Mouse (Mus musculus) liver, postnatal 0 days (tissue): Measurements from ENCODE around the gene Wnt8b. TPM values are rescaled to one million over a fixed set of nuclear protein-coding genes. Genes with fewer than 3 reads are reported as not detected.

ENCODE experiments used
- ATAC-seq: fragments of 200-750 bp; cut with Nextera tagmentation; 2 replicates; pipeline ENCODE4 v1.8.0; 2017; ENCODE audit warnings: mild to moderate bottlenecking, moderate library complexity
- DNase-seq: peaks from one replicate; pipeline ENCODE4 v3.0.0-alpha.2; 2016
- H3K27ac ChIP-seq: fragments of 300-500 bp; sonication (generic); 2 replicates; pipeline ENCODE4 v1.5.1; 2014; ENCODE audit warnings: antibody characterized with exemption, moderate library complexity, mild to moderate bottlenecking, low read depth
- H3K27me3 ChIP-seq: fragments of 300-500 bp; sonication (generic); 2 replicates; pipeline ENCODE4 v1.6.1; 2014; ENCODE audit warnings: low read length, control low read depth, mixed read lengths; ENCODE audit not compliant: insufficient read depth
- H3K36me3 ChIP-seq: fragments of 300-500 bp; sonication (generic); replicated peaks from 2 replicates; pipeline ENCODE4 v1.6.1; 2014; ENCODE audit warnings: mild to moderate bottlenecking, control low read depth, low read length, moderate library complexity, mixed read lengths; ENCODE audit not compliant: insufficient read depth
- H3K4me1 ChIP-seq: fragments of 300-500 bp; sonication (generic); 2 replicates; pipeline ENCODE4 v1.6.1; 2014; ENCODE audit warnings: antibody characterized with exemption, mild to moderate bottlenecking, control low read depth; ENCODE audit not compliant: insufficient read depth
- H3K4me2 ChIP-seq: fragments of 300-500 bp; sonication (generic); 2 replicates; pipeline ENCODE4 v1.6.1; 2014; ENCODE audit warnings: low read depth, mild to moderate bottlenecking, low read length, moderate library complexity, mixed read lengths
- H3K4me3 ChIP-seq: fragments of 300-500 bp; sonication (generic); 2 replicates; pipeline ENCODE4 v1.5.1; 2014; ENCODE audit warnings: low read depth, low read length
- H3K9ac ChIP-seq: fragments of 300-500 bp; sonication (generic); replicated peaks from 2 replicates; pipeline ENCODE4 v1.6.1; 2014; ENCODE audit warnings: mild to moderate bottlenecking, moderate library complexity
- H3K9me3 ChIP-seq: fragments of 300-500 bp; sonication (generic); 2 replicates; pipeline ENCODE4 v1.6.1; 2016; ENCODE audit warnings: mild to moderate bottlenecking, control low read depth, low read length, mixed read lengths
- CTCF ChIP-seq: sonication (generic); IDR thresholded peaks from 2 replicates; pipeline ENCODE4 v1.5.1; 2016; ENCODE audit warnings: antibody characterized with exemption, low read depth
- EP300 ChIP-seq: IDR thresholded peaks from 2 replicates; pipeline ENCODE4 v1.6.1; 2016; ENCODE audit warnings: antibody characterized with exemption, low read depth, mild to moderate bottlenecking
- WGBS: fragments of 180-500 bp; shearing (Covaris S2); extraction: QIAGEN DNeasy Blood & Tissue Kit; methylation state at CpG from one replicate; pipeline ENCODE4 v1.1.7; 2014; ENCODE audit not compliant: insufficient replicate concordance; 5-methylcytosine and 5-hydroxymethylcytosine counted together
- polyA plus RNA-seq: library from polyadenylated mRNA; unstranded; fragments of >200 nt; fragmentation: Nextera tagmentation; extraction: Ambion mirVana; gene quantifications from 2 replicates; pipeline ENCODE4 v1.2.1, GENCODE M21; 2015

Gene Wnt8b
- polyA plus RNA-seq, 1 experiment from 2014 or later = not detected

DNA sequence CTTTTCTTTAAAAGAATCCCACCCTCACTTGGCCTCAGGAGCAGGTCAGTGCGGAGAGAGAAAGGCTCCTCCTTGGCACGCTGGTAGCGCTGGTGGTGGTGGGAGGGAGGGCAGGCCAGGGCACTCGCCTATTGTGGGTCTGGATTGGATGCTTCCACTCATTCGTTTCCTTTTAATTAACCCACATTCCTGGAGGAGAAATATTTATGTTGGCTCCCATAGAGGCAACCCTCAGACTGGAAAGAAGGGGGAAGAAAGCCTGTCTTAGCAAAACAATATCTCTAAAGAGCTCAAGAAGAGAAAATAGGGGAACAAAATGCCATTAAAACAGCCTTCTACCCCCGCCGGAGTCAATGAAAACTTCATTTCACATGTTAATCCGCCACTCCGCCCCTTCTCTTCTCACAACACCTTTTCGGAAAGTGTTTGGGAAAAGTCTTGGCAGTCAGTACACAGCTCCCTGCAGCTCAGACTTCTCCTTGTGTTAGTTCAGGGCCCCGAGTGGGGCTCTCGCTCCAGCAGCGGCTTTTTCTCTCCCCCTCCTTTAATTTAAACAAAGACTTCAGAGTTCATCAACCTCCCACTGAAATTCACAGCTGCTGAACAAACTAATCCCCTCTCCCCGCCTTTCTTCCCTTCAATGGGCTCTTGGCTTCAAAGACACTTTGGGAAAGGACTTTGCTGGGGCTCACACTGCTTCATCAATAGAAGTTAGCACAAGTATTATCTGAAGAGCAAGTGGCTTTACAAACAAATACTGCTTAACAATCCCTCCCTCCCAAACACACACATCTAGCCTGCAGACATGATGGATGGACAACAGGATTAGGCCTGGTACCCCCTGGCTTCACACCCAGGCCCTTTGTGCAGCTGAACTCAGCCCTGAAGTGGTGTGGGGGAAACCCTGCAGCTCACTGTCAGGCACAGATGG is 21.5 kb downstream of the Wnt8b start:
- ATAC-seq (no peak), DNase-seq (no peak)
- peaks cover 12% of the 10 kb centered on the region for H3K4me1 ChIP-seq
- no peak overlapping the region for H3K27ac ChIP-seq
- TF ChIP-seq CTCF (no peak), EP300 (no peak)
- no peaks in the 10 kb centered on the region for H3K36me3 ChIP-seq
- no peak overlapping the region for H3K4me2 ChIP-seq
- no peaks in the 10 kb centered on the region for H3K9me3 ChIP-seq
- H3K9ac ChIP-seq = no peak overlapping the region
- H3K27me3 ChIP-seq = peaks cover 59% of the 10 kb centered on the region
- 37% methylated on average over 14 of the region's 14 CpGs for WGBS
- H3K4me3 ChIP-seq = no peak overlapping the region

GRCm38 (mm10) chr19:44515769-44516168 is 22.5 kb downstream of the Wnt8b start:
- DNase-seq = no peak
- H3K36me3 ChIP-seq = no peaks in the 10 kb centered on the region
- no peak overlapping the region for H3K4me2 ChIP-seq
- H3K4me1 ChIP-seq = peaks cover 11% of the 10 kb centered on the region
- WGBS = 43% methylated on average over 6 of the region's 6 CpGs
- no peak overlapping the region for H3K27ac ChIP-seq
- H3K27me3 ChIP-seq = peaks cover 49% of the 10 kb centered on the region
- H3K4me3 ChIP-seq = no peak overlapping the region
- no peak for ATAC-seq
- TF ChIP-seq EP300 (no peak), CTCF (no peak)
- H3K9me3 ChIP-seq = no peaks in the 10 kb centered on the region
- no peak overlapping the region for H3K9ac ChIP-seq

- H3K4me3 ChIP-seq = no peak overlapping the region
- no peak overlapping the region for H3K9ac ChIP-seq
- peaks cover 4% of the 10 kb centered on the region; the same call in 1 of the 2 replicates for H3K4me1 ChIP-seq
- no peak overlapping the region for H3K27ac ChIP-seq
- peaks cover 25% of the 10 kb centered on the region for H3K27me3 ChIP-seq
- no peaks in the 10 kb centered on the region for H3K36me3 ChIP-seq
- WGBS = 72% methylated on average over 12 of the region's 12 CpGs
- DNase-seq = no peak
- H3K4me2 ChIP-seq = no peak overlapping the region
- no peak for TF ChIP-seq EP300
- peak; percentile 35 for TF ChIP-seq CTCF
- no peak for ATAC-seq
- no peaks in the 10 kb centered on the region for H3K9me3 ChIP-seq
Observed at GRCm38 (mm10) chr19:44517996-44518768, 24.9 kb downstream of the Wnt8b start.

GRCm38 (mm10) chr19:44519152-44519551 is 25.9 kb downstream of the Wnt8b start:
- H3K27ac ChIP-seq = no peak overlapping the region
- H3K4me3 ChIP-seq = no peak overlapping the region
- no peak overlapping the region for H3K4me2 ChIP-seq
- H3K9me3 ChIP-seq = no peaks in the 10 kb centered on the region
- H3K36me3 ChIP-seq = no peaks in the 10 kb centered on the region
- H3K4me1 ChIP-seq = peaks cover 4% of the 10 kb centered on the region; the same call in 1 of the 2 replicates
- ATAC-seq = peak; percentile 72
- peak; percentile 36 for DNase-seq
- H3K9ac ChIP-seq = no peak overlapping the region
- peaks cover 16% of the 10 kb centered on the region for H3K27me3 ChIP-seq
- 30% methylated on average over 7 of the region's 7 CpGs for WGBS
- TF ChIP-seq EP300 (peak; percentile 46; the same call in 1 of the 2 replicates), CTCF (peak; percentile 37)

DNA sequence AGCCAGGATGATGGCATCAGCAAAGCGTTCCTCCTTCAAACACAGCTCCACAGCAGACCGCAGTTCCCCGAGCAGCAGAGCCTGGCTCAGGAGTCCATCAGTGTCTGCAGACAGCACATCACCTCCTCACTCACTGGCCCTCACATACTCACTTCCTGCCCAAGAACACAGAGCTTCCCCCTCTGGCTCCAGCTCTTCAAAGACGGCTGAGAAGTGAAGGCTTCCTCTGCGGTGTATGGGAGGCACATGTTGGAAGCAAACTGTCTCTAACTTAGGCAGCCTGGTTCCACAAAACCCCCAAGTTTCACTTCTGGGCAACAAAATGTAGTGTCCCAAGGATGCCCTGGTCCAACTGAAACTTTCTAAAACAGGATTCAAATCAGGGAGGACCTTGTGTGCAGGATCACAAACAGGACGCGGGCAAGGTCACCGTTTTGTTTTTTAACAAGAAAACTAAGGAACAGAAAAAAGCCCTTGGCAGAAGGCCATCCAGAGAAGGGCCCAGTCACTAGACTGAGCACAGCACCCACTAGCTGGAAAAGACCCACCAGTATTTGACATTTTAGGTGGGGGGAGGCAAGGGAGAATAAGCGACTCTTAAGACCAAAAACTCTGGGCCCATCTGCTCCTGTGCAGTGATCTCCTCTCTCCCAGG is 32.4 kb downstream of the Wnt8b start:
- H3K9ac ChIP-seq = no peak overlapping the region
- no peak overlapping the region for H3K4me3 ChIP-seq
- H3K27ac ChIP-seq = no peak overlapping the region
- no peak overlapping the region for H3K4me2 ChIP-seq
- TF ChIP-seq EP300 (no peak), CTCF (no peak)
- H3K4me1 ChIP-seq = no peaks in the 10 kb centered on the region
- H3K27me3 ChIP-seq = no peaks in the 10 kb centered on the region
- no peaks in the 10 kb centered on the region for H3K9me3 ChIP-seq
- WGBS = 50% methylated on average over 9 of the region's 9 CpGs
- no peaks in the 10 kb centered on the region for H3K36me3 ChIP-seq
- ATAC-seq = no peak
- DNase-seq = no peak

GRCm38 (mm10) chr19:44530018-44530417 is 36.7 kb downstream of the Wnt8b start:
- no peaks in the 10 kb centered on the region for H3K4me1 ChIP-seq
- ATAC-seq = no peak
- H3K36me3 ChIP-seq = no peaks in the 10 kb centered on the region
- H3K4me3 ChIP-seq = no peak overlapping the region
- H3K27me3 ChIP-seq = no peaks in the 10 kb centered on the region
- no peak overlapping the region for H3K27ac ChIP-seq
- H3K9ac ChIP-seq = no peak overlapping the region
- 71% methylated on average over 6 of the region's 6 CpGs for WGBS
- no peak overlapping the region for H3K4me2 ChIP-seq
- TF ChIP-seq EP300 = no peak
- TF ChIP-seq CTCF = no peak
- DNase-seq = no peak
- no peaks in the 10 kb centered on the region for H3K9me3 ChIP-seq
